Mouse (Mus musculus) embryonic facial prominence, embryonic 10.5 days (tissue): ENCODE measurements around the gene Ap1m2. TPM values are rescaled to one million over a fixed set of nuclear protein-coding genes. Genes with fewer than 3 reads are reported as not detected.

Experiments used
- polyA plus RNA-seq: library from polyadenylated mRNA; unstranded; fragments of >200 nt; fragmentation: Nextera tagmentation; extraction: Ambion mirVana; gene quantifications from 2 replicates; pipeline ENCODE4 v1.2.1, GENCODE M21; 2016

Ap1m2 gene
- polyA plus RNA-seq, 1 experiment from 2014 or later = 18.6 TPM

Other genes starting within 250 kb of the Ap1m2 start
- 0.70 and 1.8 TPM in 2 replicates for gene Zglp1, start 245.2 kb downstream of the Ap1m2 start, polyA plus RNA-seq
- gene Gm49373, start 239.2 kb downstream of the Ap1m2 start, polyA plus RNA-seq = 0.42 and 1.4 TPM in 2 replicates
- gene Fdx1l, start 238.7 kb downstream of the Ap1m2 start, polyA plus RNA-seq = 62.6 and 64.0 TPM in 2 replicates
- gene Gm38431, start 220.3 kb downstream of the Ap1m2 start, polyA plus RNA-seq = 3.5 and 4.5 TPM in 2 replicates
- gene Raver1, start 220.3 kb downstream of the Ap1m2 start, polyA plus RNA-seq = 98.1 and 106 TPM in 2 replicates
- 14.8 and 16.1 TPM in 2 replicates for gene Tyk2, start 181.1 kb downstream of the Ap1m2 start, polyA plus RNA-seq
- 418 and 430 TPM in 2 replicates for gene Cdc37, start 162.4 kb downstream of the Ap1m2 start, polyA plus RNA-seq
- gene Pde4a, start 146.6 kb downstream of the Ap1m2 start, polyA plus RNA-seq = 4.9 and 5.3 TPM in 2 replicates
- 47.8 and 49.6 TPM in 2 replicates for gene Keap1, start 73.0 kb downstream of the Ap1m2 start, polyA plus RNA-seq
- gene S1pr5, start 63.9 kb downstream of the Ap1m2 start, polyA plus RNA-seq = 0.22 TPM in 1 of 2 replicates, not detected in the other
- 37.8 and 41.3 TPM in 2 replicates for gene Atg4d, start 47.0 kb downstream of the Ap1m2 start, polyA plus RNA-seq
- gene Kri1, start 24.4 kb downstream of the Ap1m2 start, polyA plus RNA-seq = 16.2 and 18.0 TPM in 2 replicates
- gene Cdkn2d, start 20.9 kb downstream of the Ap1m2 start, polyA plus RNA-seq = 40.9 and 45.1 TPM in 2 replicates
- gene Slc44a2, start 8.4 kb upstream of the Ap1m2 start, polyA plus RNA-seq = 86.8 and 92.7 TPM in 2 replicates
- 341 and 343 TPM in 2 replicates for gene Ilf3, start 55.5 kb upstream of the Ap1m2 start, polyA plus RNA-seq
- gene Qtrt1, start 99.5 kb upstream of the Ap1m2 start, polyA plus RNA-seq = 64.0 and 71.1 TPM in 2 replicates
- 72.9 and 73.7 TPM in 2 replicates for gene Dnm2, start 112.6 kb upstream of the Ap1m2 start, polyA plus RNA-seq
- 119 and 121 TPM in 2 replicates for gene Tmed1, start 197.9 kb upstream of the Ap1m2 start, polyA plus RNA-seq
- gene AB124611, start 213.8 kb upstream of the Ap1m2 start, polyA plus RNA-seq = 4.7 and 4.9 TPM in 2 replicates
- gene Carm1, start 234.6 kb upstream of the Ap1m2 start, polyA plus RNA-seq = 73.1 and 84.1 TPM in 2 replicates